Mouse (Mus musculus) liver, embryonic 14.5 days (tissue): ENCODE results near the gene Gng7.

ENCODE experiments used
- CTCF ChIP-seq: IDR thresholded peaks from 2 replicates; pipeline ENCODE4 v1.5.1; 2016; ENCODE audit warnings: antibody characterized with exemption, low read depth, control low read depth
- EP300 ChIP-seq: IDR thresholded peaks from 2 replicates; pipeline ENCODE4 v1.6.1; 2016; ENCODE audit warnings: antibody characterized with exemption, low read depth

- TF ChIP-seq CTCF (no peak), EP300 (no peak)
These were observed 102.9 kb downstream of the Gng7 start for GRCm38 (mm10) chr10:80911891-80912290.
